Mouse (Mus musculus) liver (tissue): ENCODE results near the gene Gm45717.

Experiments used
- DNase-seq: peaks from one replicate; pipeline ENCODE4 v3.0.0-alpha.2; 2020; ENCODE audit warnings: mixed read lengths

Gm45717 gene

GRCm38 (mm10) chr7:140942341-140942740 is 13.4 kb downstream of the Gm45717 start:
- DNase-seq: no peak

DNA sequence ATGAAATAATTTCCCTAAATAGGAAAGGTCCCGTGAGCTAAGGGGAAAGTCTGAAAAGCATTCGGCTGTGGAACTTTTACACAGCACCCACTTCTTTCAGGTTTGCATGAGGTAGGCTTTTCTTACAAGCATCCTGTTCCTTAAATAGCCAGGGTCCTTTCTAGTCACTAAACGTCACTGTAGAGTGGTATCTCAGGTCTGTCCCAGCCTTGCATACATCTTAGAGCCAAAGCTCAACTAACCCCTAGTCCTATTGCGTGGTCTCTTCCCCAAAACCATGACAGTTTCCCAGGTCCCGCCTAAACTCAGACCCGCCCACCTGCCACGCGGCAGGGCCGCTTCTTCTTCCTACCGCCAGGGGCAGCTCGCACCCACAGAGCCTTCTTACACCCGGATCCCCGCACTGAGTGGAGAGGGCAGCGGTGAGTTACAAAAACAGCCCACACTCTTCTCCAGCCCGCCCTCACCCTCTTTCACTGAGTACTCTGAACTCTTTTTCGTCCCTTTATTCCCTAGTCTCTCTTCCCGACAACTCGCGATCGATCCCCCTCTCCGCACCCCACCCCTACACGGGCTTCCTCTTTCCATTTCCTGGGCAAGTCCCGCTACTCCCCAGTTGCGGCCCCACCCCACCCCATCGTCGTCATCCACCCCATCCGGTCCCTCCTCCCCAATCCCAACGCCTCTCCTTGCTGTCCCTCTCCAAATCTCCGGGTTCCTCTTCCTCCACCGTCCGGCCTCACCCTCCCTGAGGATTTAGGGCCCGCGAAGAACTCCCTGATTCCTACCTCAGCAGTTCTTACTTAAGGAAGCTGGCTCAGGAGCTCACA is 14.3 kb downstream of the Gm45717 start, which contains the start of gene Pgghg:
Gene Pgghg (plus strand): TSS at position 170 of the 830 bp plus-strand sequence.
- DNase-seq: peak; percentile 87

DNA sequence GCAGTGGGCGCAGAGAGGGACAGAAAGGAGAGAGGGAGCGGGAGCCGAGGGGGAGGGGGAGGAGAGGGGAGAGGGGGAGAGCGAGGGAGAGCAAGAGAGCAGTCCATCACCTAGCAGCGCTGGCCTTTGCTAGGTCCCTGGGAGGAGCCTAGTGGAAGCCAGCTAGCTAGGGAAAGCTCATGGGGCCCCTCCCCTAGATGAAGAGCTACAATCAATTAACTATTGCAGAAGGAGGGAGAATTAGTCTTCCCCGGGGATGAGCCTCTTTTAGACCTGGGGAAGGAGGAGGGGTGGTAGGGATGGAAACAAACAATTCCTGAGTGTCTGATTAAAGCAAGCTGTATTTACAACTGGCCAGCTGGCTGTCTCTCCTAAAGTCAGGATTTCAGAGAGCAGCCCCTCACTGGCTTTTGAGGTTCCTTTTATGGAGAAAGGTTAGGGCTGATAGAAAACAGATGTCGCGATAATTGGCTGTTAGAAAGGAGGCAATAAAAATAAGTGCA is 16.0 kb downstream of the Gm45717 start:
- DNase-seq: peak; percentile 47

GRCm38 (mm10) chr7:140938896-140939295 is 16.8 kb downstream of the Gm45717 start:
- DNase-seq: no peak

DNA sequence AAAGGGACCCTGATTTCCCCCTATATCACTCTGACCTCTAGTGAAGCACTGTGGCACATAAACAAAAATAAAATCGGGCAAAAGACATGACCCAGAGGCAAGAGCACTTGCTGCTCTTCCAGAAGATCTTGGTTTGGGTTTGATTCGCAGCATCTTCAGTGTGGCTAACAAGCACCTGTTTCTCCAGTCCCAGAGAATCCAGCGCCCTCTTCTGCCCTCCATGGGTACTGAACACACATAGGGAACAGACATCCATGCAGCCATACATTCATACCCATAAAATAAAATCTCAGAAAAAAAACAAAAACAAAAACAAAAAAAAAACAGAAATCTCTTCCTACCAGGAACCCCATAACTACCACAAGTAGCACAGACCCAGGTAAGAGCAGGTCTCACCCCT is 17.3 kb downstream of the Gm45717 start:
- no peak for DNase-seq

- DNase-seq: no peak
Measured at GRCm38 (mm10) chr7:140927181-140927580, 28.6 kb downstream of the Gm45717 start.

GRCm38 (mm10) chr7:140923070-140923775 is 32.5 kb downstream of the Gm45717 start:
- no peak for DNase-seq

GRCm38 (mm10) chr7:140922398-140923069 is 33.2 kb downstream of the Gm45717 start:
- DNase-seq: peak; percentile 25

- no peak for DNase-seq
Measured at GRCm38 (mm10) chr7:140921225-140921975, 34.3 kb downstream of the Gm45717 start.

DNA sequence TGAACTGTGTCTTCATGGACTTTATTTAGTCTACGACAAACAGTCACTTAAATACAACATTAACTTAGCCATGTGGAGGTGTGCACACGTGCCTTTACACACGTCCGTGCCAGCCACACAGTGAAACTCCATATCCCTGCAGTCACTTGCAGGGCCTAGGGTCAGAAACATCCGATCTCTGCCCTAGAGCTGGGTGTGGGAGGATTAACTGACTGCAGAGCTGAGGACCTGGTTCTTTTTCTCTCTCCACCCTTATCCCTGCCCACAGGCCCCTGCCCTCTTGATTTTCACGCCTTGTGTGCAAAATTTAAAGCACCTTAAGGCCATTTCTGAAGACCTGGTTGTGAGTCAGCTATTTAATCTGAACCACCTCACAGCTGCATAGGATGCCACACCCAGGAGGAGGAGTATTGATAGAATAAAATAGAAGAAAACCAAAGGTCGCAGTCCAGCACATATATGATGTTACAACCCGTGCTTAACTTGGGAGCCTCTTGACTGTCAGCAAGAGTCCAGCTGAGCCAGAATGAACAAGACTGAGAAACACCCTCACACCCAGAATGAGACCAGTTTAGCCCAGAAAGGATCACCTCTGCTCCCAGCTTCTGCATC is 35.2 kb downstream of the Gm45717 start, which contains the start of gene Nlrp6:
Gene Nlrp6 (plus strand): TSS at position 485 of the 612 bp plus-strand sequence.
- DNase-seq: no peak

DNA sequence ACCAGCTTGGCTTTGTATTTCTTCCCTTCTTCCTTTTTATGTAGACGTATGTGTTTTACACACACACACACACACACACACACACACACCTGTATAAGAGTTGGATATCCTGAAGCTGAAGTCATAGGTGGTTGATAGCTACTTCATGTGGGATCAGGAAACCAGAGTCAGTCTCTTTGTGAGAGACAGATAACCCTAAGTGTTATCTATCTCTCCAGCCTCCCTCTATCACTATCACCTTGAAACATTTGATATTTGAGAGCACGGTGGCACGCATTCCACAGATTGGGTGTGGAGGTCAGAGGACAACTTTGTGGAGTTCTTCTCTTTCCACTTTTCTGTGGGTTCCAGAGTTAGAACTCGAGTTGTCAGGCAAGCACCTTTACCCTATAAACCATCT is 35.8 kb downstream of the Gm45717 start:
- DNase-seq: no peak

DNA sequence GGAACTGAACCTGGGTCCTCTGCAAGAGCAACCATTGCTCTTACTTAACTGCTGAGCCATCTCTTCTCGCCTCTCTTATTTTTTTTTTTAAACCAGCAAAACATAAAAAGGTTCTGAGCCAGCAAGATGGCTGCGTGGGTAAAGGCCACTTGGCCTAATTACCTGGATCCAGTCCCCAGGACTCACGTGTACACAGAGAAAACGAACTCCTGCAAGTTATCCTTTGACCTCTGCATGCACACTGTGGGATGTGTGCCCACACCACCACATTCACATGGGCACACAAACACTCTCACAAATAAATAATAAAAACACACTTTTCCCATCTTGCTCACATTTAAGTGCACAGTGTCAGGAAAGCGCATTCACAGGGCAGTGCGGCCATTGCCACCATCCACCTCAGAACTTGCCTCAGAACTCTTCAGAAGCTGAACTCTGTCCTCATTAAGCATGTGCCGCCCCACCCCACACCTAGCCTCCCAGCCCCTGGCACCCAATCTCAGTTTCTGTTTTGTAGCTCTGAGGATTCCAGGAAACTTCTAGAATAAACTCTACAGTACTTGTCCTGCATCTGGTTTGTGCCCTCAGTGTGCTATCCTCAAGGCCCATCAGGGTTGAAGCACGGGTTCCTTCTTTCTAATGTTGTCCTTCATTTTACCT is 41.6 kb downstream of the Gm45717 start:
- DNase-seq: no peak

DNA sequence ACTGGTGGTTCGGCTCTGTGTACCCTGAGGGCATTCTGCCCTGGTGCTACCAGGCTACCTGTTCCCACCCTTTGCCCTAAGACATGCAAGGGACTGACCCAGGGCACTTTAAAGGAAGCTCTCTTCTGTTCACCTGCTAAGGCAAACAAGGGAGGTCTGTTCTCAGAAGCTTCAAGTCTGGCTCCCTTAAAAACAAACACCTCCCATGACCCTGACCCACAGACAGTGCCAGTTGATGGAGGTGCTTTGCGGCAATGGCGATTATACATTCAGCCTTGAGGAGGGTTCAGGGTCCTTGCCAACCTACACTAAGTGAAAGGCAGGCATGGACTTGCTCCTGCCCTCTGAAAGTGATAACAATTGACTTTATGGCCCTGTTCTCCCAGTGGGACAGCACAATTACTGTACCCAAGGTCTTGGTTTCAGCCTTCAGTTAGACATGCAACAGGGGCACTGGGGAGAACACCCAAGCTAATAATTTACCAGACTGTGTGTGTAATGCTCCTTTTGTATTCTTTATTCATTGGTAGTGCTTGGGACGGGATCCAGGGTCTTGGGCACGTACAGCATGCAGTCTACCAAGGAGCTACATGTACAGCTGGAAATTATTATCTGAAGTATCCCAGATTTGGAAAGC is 42.8 kb downstream of the Gm45717 start:
- no peak for DNase-seq

DNA sequence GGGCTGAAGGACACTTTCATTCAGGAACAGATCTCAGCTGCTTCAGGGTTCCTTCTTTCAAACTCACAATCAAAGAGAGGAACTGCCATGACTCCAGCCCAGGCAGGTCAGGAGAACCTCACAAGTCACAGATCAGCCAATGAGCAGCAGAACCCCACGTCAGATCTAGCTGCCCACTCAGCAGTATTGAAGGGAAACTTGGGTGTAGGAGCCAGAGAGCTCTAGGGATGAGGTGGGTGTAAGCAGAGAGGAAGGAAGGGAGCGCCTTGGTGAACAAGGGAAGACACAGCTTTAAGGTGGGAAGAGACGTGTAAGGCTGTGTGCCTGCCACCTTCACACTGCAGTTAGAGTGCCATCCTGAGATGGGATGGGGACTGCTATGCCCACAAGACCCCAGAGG is 43.4 kb downstream of the Gm45717 start:
- DNase-seq: no peak

- peak; percentile 77 for DNase-seq
Measured at GRCm38 (mm10) chr7:140908634-140909107, 47.1 kb downstream of the Gm45717 start.

DNA sequence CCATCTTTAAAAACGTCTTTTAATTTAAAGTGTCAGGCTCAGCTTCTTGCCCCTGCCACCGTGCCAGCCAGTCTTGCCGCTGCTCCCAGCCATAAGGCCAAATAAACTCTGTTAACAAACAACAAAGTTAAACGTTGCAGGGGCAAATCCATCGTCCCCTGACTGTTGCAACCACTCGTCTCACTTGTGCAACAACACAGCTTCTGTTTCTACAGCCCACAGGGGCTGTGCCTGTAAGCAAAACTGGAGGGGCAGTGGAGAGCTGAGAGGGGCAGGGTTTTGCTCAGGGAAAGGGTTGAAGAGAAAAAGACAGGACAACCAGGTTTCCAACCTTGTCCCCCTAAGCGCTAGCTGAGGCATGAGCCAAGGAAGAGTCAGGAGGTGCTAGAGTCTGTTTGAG is 47.6 kb downstream of the Gm45717 start:
- DNase-seq: peak; percentile 19

- DNase-seq: no peak
Measured at GRCm38 (mm10) chr7:140907697-140908096, 48.0 kb downstream of the Gm45717 start.

- DNase-seq: no peak
Measured at GRCm38 (mm10) chr7:140907131-140907530, 48.6 kb downstream of the Gm45717 start.

GRCm38 (mm10) chr7:140905642-140906081 is 50.1 kb downstream of the Gm45717 start:
- no peak for DNase-seq

DNA sequence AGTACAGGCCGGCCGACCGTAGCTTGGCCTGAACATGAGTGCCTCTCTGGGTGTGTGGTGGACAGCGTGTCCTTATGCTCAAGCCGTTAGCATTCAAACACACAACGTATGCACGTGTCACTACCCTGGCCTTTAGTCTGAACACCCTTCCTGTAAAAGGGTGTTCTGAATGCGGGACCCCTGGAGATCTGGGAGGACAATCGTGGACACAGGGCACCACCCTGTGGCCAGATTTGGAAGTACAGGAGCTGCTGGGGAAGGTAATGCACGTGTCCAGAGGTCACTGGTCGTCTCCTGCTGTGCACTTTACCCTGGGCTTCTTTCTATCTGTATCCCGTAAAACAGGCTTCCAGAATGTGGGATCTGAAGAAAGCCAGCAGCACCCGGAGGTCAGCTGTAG is 52.5 kb downstream of the Gm45717 start:
- DNase-seq: peak; percentile 77
